Mouse (Mus musculus) small intestine, adult 2 months (tissue): ENCODE measurements around the gene Ccdc159.

Experiments used
- CTCF ChIP-seq: fragments of 200-500 bp; IDR thresholded peaks from 2 replicates; pipeline ENCODE4 v1.5.1; 2012; ENCODE audit warnings: low read depth, mild to moderate bottlenecking, control low read depth, inconsistent platforms, low read length, moderate library complexity, mixed read lengths; ENCODE audit not compliant: insufficient replicate concordance, insufficient read length; ENCODE audit errors: extremely low read depth
- POLR2A ChIP-seq: fragments of 200-500 bp; IDR thresholded peaks from 2 replicates; pipeline ENCODE4 v1.6.1; 2012; ENCODE audit warnings: low read depth, mild to moderate bottlenecking, control low read depth, inconsistent platforms, low read length, moderate library complexity

DNA sequence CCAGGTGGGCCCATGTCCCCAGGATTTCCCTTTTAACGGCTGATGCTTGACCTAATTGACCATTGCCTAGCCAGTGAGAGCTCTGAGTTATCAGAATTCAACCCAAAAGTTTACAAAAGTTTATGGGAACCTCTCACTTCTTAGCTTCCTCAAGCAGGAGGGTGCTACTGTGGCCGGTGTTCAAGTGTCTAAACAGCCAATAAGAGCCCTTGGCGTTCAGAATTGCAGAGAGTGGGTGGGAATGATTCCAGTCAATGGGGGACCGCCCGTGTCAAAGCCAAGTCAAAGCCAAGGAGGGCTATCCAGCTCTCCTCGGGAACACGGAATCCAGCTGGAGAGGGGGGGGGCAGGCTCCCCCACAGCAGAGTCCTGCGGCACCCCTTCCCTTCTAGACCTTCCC lies 20.9 kb downstream of the Ccdc159 start:
- TF ChIP-seq CTCF (no peak), POLR2A (no peak)
